Mouse (Mus musculus) large intestine, adult 2 months (tissue): Measurements from ENCODE around the gene Znrf2. TPM values are rescaled to one million over a fixed set of nuclear protein-coding genes. Genes with fewer than 3 reads are reported as not detected.
"Not testable (repeated sequence)": the region's sequence is repeated elsewhere in the genome, so short reads cannot be mapped to it uniquely, and the experiment has no call there.

Source experiments
- DNase-seq: peaks from one replicate; pipeline ENCODE4 v3.0.0-alpha.2; 2012; ENCODE audit warnings: low read depth, low spot score
- WGBS: fragments of 180-500 bp; shearing (Covaris S2); methylation state at CpG from one replicate; pipeline ENCODE4 v1.1.7; 2018; 5-methylcytosine and 5-hydroxymethylcytosine counted together
- polyA plus RNA-seq: library from polyadenylated mRNA; depleted of rRNA; stranded (reverse); fragments of >200 nt; gene quantifications from 2 replicates; pipeline ENCODE4 v1.2.3, GENCODE M21; 2012

Znrf2 gene
- polyA plus RNA-seq, 1 experiment, result 7.1 TPM

- WGBS, result 50% methylated on average over 18 of the region's 18 CpGs
- no peak for DNase-seq
These were observed 12.5 kb upstream of the Znrf2 start for GRCm38 (mm10) chr6:54804066-54804864.

DNA sequence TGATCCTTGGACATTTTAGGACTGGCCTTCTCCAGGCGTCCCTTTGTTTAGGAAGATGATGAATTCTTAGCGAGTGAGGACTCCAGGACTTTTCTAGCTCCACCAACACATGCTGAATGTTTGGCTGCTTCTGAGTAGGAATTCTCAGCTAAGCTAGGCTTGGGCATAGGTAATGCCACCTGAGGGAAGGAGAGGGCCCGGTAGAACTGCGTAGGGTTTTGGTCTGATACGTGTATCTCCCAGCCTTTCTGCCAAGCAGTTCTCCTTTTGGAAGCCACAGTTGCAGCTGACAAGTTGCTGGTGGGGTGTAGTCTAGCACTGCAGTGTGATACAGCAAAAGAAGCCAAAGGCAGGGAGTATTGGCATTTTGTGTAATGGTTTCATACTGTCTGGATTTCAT lies 10.9 kb upstream of the Znrf2 start:
- DNase-seq, result no peak
- WGBS, result 93% methylated on average over 5 of the region's 5 CpGs

- DNase-seq, result no peak
- 47% methylated on average over 7 of the region's 7 CpGs for WGBS
These were observed 7.0 kb upstream of the Znrf2 start for GRCm38 (mm10) chr6:54809531-54810313.

DNA sequence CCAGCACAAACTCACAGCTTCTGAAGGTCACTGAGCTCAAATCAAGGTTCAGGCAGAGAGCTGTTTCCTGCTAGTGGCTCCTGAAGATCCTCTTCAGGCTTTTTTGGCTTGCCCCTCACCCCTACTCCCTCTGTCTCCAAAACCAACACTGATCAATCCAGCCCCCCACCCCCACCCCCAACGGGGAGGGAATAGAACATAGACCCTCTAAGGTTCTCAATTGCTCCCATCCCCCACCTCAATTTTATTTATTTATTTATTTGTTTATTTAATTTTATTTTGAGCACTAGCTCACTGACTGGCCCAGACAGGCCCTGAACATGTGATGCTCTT lies 6.4 kb upstream of the Znrf2 start:
- no peak for DNase-seq
- 91% methylated on average over 1 of the region's 1 CpGs for WGBS

GRCm38 (mm10) chr6:54811546-54812250 lies 5.0 kb upstream of the Znrf2 start:
- WGBS, result 15% methylated on average over 11 of the region's 11 CpGs

DNA sequence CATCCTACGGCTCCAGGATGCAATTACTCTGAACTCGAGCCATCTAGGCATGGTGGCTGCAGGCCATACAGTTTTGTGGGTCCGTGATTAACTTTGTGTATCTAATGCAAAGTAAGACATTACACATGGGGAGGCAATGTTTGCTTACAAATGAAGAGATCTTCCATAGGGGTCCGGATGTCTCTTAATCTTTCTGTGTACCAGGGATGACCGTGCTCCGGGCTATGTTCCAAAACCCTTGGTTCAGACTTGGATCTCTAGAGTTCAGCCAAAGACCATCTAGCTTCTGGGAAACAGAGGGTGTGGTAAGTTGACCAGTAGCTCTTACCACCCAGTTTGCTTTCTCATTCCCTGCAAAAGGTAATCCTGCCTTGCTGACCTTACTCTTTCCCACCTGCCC lies 4.4 kb upstream of the Znrf2 start:
- 22% methylated on average over 6 of the region's 6 CpGs for WGBS
- no peak for DNase-seq

More at GRCm38 (mm10) chr6:54811546-54812250, 5.0 kb upstream of the Znrf2 start:
- no peak for DNase-seq

DNA sequence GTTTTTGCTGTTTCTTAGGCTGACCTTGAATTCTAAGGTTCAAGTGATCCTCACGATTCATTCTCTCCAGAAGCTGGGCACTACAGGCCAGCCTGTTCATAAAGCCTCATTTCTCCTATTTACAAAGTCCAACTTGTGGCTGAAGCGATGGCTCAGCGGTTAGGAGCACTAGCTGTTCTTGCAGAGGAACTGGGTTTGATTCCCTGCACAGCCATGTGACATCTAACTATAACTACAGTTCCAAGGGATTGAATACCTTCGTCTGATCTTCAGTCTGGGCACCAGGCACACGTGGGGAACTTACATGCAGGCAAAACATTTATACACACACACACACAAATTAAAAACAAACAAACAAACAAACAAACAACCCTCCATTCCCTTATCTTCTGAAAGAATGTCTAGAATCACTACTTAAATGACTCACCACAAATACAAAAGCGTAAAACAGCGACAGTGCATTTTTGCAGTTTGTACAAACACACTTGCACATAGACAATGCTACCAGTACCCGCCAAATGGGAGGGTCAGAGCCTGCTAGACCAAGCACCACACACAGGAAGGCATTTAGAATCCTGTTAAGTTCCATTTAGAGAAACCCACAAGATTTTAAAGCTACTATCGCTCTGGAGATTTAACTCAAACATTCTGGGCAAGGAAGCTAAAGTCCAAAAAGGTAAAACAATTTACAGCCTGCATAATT lies 1.1 kb upstream of the Znrf2 start:
- WGBS, result 60% methylated on average over 9 of the region's 9 CpGs
- no peak for DNase-seq

- WGBS, result 3% methylated on average over 39 of the region's 39 CpGs
- DNase-seq, result no peak
These were observed 601 bp downstream of the Znrf2 start for GRCm38 (mm10) chr6:54817266-54817767.

GRCm38 (mm10) chr6:54818389-54818788 lies 1.7 kb downstream of the Znrf2 start:
- 40% methylated on average over 2 of the region's 2 CpGs for WGBS
- no peak for DNase-seq

DNA sequence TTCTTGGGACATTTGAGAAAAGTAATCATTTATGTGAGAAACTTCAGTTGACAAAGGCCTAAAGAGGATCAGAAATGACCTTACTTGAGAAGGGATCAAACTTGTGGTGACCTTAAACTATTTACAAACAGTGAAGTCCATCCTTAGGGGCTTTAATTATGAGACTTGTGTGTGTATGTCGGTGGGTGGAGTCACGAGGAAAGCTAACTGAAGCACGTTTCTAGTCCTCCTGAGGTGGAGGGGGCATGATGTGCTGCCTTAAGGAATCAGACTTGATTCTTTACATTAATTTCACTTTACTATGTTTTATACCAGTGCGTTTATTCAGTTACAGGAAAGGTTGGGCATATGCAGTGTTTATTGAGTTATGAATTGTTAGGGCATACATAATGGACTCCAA lies 2.6 kb downstream of the Znrf2 start:
- 37% methylated on average over 4 of the region's 4 CpGs for WGBS
- no peak for DNase-seq

DNA sequence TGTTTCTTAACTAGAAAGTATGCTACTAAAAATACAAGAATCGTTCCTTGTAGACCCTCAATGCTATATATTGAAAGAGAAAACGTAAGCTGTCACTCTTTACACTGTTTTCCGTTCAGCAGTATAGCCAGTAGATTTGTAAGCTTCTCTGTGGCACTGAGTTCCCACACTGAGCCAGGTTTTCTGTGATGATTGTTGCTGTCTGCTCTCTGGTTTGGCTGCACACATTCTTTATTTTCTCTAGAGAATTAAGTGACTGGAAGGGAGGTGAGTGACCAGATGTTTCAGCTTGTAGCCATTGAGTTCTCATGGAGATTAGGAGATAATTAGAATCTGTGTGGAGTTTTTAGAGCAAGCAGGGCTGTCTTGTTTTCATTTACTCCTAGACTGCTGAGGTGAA lies 3.0 kb downstream of the Znrf2 start:
- DNase-seq, result no peak

DNA sequence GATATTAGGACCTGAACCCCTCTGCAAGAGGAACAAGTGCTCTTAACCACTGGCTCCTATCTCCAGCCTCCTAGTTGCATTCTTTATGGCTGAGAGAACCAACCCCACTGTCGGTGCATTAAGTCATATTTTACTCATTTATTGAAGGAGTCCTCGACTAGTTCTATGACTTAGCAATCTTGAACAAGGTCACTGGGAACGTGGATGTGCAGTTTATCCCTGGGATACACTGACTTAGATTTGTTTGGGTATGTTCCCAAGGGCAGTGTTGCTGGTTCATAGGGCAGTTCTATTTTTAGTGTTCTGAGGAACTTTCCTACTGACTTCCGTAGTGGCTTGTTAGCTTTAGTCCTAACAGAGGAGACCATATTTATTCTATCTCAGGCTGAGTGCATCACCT lies 5.6 kb downstream of the Znrf2 start:
- WGBS, result 36% methylated on average over 4 of the region's 4 CpGs
- DNase-seq, result no peak

More for the DNA sequence above, 3.0 kb downstream of the Znrf2 start:
- 68% methylated on average over 3 of the region's 3 CpGs for WGBS

- DNase-seq, result not testable (repeated sequence)
- 82% methylated on average over 2 of the region's 2 CpGs for WGBS
These were observed 7.8 kb downstream of the Znrf2 start for GRCm38 (mm10) chr6:54824561-54824960.

- DNase-seq, result no peak
- WGBS, result 65% methylated on average over 5 of the region's 5 CpGs
These were observed 10.8 kb downstream of the Znrf2 start for GRCm38 (mm10) chr6:54827481-54827880.

- WGBS, result 89% methylated on average over 1 of the region's 1 CpGs
- no peak for DNase-seq
These were observed 11.6 kb downstream of the Znrf2 start for GRCm38 (mm10) chr6:54828274-54828673.

DNA sequence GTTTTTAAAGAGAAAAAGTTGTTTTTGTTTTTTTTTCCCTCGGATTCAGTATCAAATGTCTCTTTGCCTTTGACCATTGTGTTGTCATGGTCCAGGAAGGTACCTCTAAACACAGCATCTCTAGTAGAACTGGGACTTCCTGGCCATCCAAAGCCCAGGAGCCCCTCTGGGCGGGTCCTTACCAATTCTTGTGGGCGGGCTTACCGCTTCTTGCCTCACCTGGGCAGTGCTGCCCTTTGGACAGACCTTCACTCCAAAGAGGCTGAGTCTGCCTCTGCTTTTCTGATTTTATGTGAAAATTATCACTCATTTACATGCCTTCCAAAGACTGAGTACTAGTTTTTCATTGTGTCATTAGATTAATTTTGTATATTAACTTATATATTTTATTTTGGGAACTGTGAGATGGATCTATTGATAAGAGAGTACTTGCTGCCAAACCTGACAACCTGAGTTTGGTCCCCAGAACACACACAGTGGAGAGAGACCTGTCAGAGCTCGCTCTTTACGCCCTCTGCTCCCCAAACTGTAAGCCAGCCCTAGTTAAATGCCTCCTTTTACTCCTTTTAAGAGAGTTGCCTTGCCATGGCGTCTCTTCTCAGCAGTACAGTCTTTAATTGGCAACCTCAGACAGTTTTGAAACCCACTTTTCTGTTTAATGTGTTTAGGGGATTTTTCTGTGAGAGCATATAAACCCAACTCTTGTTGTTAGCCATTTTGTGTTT lies 13.5 kb downstream of the Znrf2 start:
- WGBS, result 84% methylated on average over 7 of the region's 7 CpGs
- no peak for DNase-seq

DNA sequence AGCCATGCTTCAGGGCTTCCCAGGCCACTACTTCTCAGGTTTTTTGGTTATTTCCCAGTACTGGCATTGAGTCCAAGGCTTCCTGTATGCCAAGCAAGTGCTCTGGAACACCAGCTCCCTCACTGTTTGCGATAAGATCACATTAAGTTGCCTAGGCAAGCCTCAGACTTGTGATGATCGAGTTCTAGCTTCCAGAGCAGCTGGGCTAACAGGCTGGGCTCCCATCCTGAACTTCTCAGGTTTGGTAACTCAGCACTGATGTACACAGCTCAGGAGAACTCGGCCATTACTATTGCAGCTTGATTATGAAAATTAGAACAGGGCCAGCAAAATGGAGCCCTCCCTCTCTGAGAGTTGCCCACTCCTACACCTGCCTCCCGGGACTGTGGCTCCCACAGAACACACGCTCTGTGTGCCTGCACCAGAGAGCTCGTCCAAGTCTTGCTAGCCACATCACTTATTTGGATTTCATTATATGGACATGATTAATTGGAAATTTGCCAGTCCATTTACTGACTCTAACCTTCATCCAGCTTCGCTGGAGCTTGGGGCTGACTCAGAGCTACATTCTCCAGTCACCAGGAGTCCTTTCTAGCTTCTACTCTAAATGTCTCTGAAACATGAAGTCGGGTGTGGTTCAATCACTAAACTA lies 14.5 kb downstream of the Znrf2 start:
- WGBS, result 68% methylated on average over 8 of the region's 8 CpGs
- no peak for DNase-seq

DNA sequence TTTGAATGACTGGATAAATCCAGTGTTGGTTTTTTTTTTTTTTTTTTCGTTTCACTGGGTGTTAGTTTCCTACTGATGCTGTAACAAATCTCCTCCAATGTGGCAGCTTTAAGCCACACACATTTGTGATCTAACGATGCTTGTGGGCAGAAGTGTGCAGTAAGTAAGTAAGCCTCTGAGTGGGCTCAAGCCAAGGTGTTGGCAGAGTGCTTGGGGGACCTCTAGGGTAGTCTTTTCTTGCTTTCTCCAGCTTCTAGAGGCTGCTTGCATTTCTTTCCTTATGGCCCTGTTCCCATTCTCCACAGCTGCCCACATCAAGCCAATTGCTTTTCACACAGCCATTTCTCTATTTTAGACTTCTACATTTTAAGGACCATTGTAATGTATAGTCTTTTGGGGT lies 16.7 kb downstream of the Znrf2 start:
- WGBS, result 64% methylated on average over 2 of the region's 2 CpGs
- DNase-seq, result no peak

DNA sequence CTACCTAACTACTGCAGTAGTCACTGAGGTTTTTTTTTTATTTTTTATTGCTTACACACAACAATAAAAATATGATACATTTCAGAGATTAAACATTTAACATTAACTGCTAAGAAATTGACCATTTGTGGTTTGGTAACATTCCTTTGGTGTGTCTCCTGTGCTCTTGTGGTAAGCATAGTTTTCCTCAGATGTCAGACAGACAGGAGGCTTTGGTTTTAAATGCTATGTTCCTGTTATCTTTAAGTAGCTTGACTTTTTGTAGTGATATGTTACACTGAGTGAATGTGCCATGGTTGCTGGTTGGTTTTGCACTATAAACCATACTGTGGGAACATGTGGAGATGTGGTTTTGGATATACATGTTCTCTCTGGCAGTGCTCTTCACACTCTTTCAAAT lies 19.9 kb downstream of the Znrf2 start:
- no peak for DNase-seq
